Mouse (Mus musculus): ENCODE measurements at regions not wholly inside any gene's neighbourhood (a gene's known extent, or its start where the extent isn't known, plus 50 kb on each side); places are given as distances from the start of the nearest gene placed in this dataset.
A peak's percentile ranks its signal among the peaks of the same experiment; 100 is the strongest.

DNA sequence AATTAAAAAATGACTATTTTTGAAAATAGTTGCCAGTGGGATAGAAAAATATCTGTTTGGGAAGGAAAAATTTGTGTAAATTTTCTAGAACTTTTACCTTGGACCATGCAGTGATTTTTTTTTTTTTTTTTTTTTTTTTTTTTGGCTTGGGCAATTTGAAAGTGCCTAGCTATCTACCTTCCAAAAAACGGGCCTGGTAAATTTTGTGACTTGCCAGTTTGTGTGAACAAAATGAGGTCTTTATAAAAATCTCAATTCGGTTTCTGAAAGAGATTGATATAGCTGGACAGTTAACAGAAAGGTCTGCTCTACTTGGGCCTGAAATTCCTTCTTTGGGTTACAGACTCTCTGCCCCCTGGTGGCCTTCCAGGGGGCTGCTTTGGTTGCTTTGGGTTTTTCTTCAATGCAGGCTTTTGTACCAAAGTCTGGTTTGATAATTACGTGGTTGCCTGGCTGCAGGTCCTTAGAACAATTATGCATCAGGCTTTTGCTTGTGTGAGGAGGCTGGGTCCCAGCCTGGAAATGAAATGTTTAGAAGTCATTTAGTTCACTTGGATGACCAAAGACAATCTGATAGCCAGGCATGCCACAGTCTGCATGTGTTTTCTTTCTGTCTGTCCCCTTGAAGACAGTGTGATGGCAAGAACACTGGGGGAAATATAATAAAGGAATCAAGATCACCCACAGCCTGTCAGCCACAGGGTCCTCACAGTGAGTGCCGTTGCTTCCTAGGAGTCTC, 75.6 kb upstream of the Jazf1 start:
- DNase-seq (ENCODE audit: low spot score in 2 of 2), result peak; percentile 8 to 16

DNA sequence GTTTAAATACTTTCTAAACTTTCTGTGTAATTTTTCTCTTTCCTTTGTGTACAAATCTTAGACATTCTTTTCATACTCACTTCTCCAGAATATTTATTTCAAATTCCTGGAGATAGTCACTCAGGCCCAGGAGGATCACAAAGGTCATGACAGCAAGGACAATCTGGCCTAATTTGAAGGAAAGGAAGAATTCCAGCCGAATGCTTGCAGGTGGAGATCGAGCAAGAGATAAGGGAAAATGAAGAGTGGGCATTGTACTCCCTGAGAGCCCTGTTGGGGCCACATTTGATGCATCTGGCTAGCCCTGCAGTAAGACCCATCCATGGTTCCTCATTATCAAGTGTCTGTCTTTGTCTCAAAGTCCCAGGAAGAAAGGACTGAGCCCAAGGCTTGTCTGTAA, 66.0 kb upstream of the Jazf1 start:
- no peak for DNase-seq (ENCODE audit: low spot score in 2 of 2)

DNA sequence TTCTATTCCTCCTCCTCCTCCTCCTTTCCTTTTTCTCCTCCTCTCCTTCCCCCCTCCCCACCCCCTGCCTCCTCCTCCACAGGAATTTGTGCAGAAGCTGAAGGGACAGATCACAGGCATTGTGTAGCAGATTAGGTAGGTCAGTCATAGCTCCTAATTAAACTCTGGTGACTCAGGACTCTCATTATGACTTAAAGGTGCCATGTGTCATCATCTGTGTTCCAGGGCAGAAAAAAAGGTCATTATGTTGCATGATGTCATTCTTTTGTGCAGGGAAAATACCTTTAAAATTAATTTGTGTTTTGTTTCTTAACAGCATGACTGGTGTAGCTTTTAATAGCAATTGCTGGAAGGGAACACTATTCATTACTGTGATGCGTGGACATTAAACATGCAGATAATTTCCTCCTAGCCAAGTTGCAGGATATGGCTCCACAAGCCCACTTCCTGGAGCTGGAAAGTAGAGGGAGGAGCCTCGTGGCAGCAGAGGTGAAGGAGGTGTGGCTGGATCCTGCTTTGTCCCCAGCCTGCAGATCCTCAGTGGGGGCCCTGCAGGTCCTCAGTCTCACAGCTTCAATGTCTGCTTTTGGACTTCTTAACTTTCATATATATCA, 62.4 kb upstream of the Jazf1 start:
- no peak for DNase-seq (ENCODE audit: low spot score in 2 of 2)

DNA sequence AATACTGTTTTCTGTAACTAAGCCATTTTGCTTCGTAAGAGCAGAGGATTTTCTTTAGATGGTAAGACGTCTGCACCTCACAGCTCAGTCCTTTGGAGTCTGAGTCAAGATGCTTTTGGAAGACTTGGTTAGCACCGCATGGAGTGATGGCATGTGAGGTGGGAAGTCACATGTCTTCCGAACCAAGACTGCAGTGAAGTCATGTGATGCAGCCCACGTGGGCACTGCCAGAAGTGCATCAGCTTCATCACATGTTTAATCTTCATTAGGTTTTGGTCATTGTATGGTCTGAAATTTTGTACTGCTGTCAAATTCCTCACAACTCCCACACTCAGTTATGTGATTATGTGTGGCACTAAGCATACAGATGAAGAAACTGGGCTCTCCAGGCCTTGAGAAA, 58.3 kb upstream of the Jazf1 start:
- DNase-seq (ENCODE audit: low spot score in 2 of 2), result no peak

DNA sequence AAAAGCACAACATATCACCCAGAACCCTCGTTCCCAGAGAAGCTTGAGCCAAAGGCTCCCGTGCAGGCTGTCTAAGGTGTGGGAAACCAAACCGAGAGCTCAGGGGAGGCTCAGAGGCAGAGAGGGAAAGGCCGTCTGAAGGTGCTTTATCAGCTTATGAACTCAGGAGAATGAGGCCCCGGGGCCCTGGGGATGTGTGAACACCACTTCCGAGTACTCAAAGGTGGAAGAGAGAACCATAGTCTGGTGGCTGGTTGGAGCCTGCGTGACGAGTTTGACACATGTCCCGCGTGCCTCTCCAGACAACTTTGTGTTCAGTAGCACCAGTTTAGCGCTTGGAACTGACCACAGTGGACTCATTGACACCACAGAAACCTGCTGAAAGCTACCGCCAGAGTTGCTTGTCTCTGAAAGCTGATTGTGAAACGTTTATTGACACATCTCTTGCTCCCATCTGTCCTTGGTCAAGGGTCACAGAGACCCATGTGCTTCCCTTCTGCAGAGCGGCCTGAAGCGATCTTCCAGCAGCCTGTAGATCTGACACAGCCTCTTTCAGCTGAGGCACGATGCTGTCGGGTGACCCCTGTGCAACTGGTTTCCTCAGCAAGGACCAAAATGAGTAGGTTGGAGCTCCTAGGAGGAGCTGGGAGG, 56.5 kb upstream of the Jazf1 start:
- no peak for DNase-seq (ENCODE audit: low spot score in 2 of 2)

DNA sequence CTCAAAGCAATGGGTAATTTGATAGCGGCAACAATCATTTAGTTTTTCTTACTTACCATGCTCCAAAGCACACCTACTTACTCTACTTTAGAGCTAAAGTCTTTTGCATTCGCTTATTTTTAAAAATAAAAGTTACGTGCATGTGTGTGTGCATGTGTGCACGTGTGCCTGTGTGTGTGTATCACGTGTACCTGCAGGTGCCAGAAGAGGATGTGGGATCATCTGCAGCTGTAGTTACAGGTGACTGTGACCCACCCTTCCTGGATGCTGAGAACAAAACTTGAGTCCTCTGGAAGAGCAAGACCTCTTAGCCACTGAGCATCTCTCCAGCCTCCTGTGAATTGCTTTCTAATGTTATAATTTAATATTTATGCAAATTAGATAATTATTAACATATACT, 52.0 kb upstream of the Jazf1 start:
- no peak for DNase-seq (ENCODE audit: low spot score in 2 of 2)
